Mouse (Mus musculus) heart, postnatal 25 days (tissue): ENCODE results near the gene Ergic2. TPM values are rescaled to one million over a fixed set of nuclear protein-coding genes. Genes with fewer than 3 reads are reported as not detected.

ENCODE experiments used
- total RNA-seq, 2 experiments: library from RNA; stranded (reverse); gene quantifications; 2 replicates each; pipeline ENCODE4 v1.2.3; 2021

Ergic2 gene
- total RNA-seq, 2 experiments from 2014 or later: 61.4 to 64.3 TPM

Other genes starting within 250 kb of the Ergic2 start
- gene Far2, start 165.1 kb downstream of the Ergic2 start, total RNA-seq: not detected
- gene Tmtc1, start 232.0 kb upstream of the Ergic2 start, total RNA-seq: 10 to 100 TPM; 90.6 to 92.3 TPM